Mouse (Mus musculus): ENCODE results near the gene Lsm10. TPM values are rescaled to one million over a fixed set of nuclear protein-coding genes. Genes with fewer than 3 reads are reported as not detected.
A peak's percentile ranks its signal among the peaks of the same experiment; 100 is the strongest.

Lsm10 gene
- polyA plus RNA-seq (2016; fragmentation: Nextera tagmentation; extraction: Ambion mirVana), result 34.5 and 36.7 TPM in 2 replicates

DNA sequence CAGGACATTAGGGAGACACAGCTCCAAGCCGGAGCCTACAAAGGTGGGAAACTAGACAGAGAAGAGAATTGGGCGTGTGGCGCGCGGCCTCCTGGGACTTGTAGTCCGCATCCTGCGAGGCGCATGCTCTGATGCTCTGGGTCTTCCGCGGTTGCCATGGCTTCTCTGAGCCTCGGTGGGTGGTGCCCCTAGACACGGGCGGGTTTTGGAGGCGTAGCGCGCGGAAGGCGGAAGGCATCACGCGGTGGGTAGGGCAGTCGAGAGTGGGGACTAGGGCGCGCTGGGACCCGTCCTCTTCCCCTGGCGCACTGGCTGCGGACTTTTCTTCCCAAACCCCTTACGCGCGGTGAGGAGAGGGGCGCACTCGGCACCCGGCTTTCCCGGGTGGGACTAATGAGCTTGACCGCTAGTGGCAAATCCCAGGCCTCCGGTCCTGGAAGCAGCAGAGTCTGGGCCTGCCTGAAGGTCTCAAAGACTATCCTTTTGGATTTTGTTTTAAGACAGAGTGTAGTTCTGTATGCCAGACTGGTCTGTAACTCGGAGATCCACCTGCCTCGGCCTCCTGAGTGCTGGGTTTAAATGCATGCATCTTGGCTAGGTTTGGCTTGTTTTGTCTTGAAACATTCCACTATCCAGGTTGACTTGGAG is at the start of gene Lsm10:
Lsm10 (plus strand) TSS at position 160 of the 648 bp plus-strand sequence.
- peak within 1 kb of the TSS; percentile 77 for H3K27ac ChIP-seq
- H3K9me3 ChIP-seq (replicated peaks), result no peaks in the 10 kb centered on the region
- H3K4me1 ChIP-seq, result peaks cover 49% of the 10 kb centered on the region
- H3K27me3 ChIP-seq (replicated peaks), result no peaks in the 10 kb centered on the region
- 1% methylated on average over 36 of the region's 37 CpGs for WGBS (ENCODE audit: insufficient replicate concordance)
- H3K4me3 ChIP-seq, result peak within 1 kb of the TSS; percentile 72
- H3K36me3 ChIP-seq, result peaks cover 13% of the 10 kb centered on the region
- peak within 1 kb of the TSS; percentile 87 for H3K4me2 ChIP-seq
- peak within 1 kb of the TSS; percentile 80 for H3K9ac ChIP-seq
- peak; percentile 98 for ATAC-seq

DNA sequence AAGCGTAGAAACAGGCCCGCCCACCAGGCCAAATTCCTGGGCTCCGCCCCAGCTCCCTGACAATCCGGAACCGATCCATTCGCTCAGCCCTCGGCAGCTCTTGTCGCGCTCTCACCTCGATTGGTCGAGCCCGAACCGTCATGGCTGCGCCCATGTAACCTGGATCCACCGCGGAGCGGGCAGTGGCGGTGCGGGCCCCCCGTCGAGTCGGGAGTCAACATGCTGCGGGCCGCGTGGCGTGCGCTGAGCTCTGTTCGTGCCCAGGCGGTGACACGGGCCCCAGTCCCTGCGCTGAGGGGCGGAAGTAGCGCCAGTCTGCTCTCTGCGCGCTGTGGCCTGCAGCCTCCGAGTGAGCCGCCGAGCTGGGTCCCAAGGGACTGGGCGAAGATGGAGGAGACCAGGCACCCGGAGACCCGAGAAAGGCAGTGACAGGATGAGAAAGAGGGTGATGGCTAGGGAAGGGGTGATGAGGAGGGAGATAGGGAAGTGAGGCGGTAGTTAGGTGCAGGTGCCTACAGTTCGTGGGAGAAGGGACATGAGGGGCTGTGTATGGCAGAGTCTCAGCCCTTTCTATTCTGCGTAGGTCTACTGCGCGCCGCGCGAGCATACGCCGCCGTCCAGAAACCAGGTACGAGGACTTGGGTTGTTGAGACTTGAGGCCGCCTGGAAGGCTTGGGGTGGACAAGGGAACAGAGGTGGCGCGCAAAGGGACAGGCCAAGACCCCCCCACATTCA is 49.4 kb upstream of the Lsm10 start, which contains the start of gene Mrps15:
Mrps15 (plus strand) TSS at position 75 of the 735 bp plus-strand sequence.
- Histone ChIP-seq H3K9me3 (replicated peaks) (no peaks in the 10 kb centered on the region), H3K36me3 (peaks cover 38% of the 10 kb centered on the region), H3K27me3 (replicated peaks) (no peaks in the 10 kb centered on the region), H3K9ac (peak within 1 kb of the TSS; percentile 83), H3K4me1 (peaks cover 23% of the 10 kb centered on the region), H3K4me2 (peak within 1 kb of the TSS; percentile 85), H3K27ac (peak within 1 kb of the TSS; percentile 75), H3K4me3 (peak within 1 kb of the TSS; percentile 80)
- peak; percentile 94 for ATAC-seq
- WGBS (ENCODE audit: insufficient replicate concordance), result under 1% methylated on average over 56 of the region's 56 CpGs

GRCm38 (mm10) chr4:126051617-126052016 is 44.8 kb upstream of the Lsm10 start:
- Histone ChIP-seq H3K27ac (no peak overlapping the region), H3K27me3 (replicated peaks) (no peaks in the 10 kb centered on the region), H3K36me3 (peaks cover 81% of the 10 kb centered on the region), H3K4me1 (peaks cover 22% of the 10 kb centered on the region), H3K9me3 (replicated peaks) (no peaks in the 10 kb centered on the region), H3K4me2 (no peak overlapping the region), H3K9ac (no peak overlapping the region), H3K4me3 (no peak overlapping the region)
- WGBS (ENCODE audit: insufficient replicate concordance), result 74% methylated on average over 7 of the region's 7 CpGs
- no peak for ATAC-seq

GRCm38 (mm10) chr4:126057207-126058133 is 39.0 kb upstream of the Lsm10 start:
- H3K4me3 ChIP-seq, result peak overlapping the region; percentile 82
- H3K27ac ChIP-seq, result peak overlapping the region; percentile 88
- 10% methylated on average over 19 of the region's 19 CpGs for WGBS (ENCODE audit: insufficient replicate concordance)
- H3K4me1 ChIP-seq, result peaks cover 25% of the 10 kb centered on the region
- ATAC-seq, result peak; percentile 53
- peak overlapping the region; percentile 79 for H3K9ac ChIP-seq
- H3K9me3 ChIP-seq (replicated peaks), result no peaks in the 10 kb centered on the region
- no peaks in the 10 kb centered on the region for H3K27me3 ChIP-seq (replicated peaks)
- H3K4me2 ChIP-seq, result peak overlapping the region; percentile 95
- H3K36me3 ChIP-seq, result peaks cover 38% of the 10 kb centered on the region

DNA sequence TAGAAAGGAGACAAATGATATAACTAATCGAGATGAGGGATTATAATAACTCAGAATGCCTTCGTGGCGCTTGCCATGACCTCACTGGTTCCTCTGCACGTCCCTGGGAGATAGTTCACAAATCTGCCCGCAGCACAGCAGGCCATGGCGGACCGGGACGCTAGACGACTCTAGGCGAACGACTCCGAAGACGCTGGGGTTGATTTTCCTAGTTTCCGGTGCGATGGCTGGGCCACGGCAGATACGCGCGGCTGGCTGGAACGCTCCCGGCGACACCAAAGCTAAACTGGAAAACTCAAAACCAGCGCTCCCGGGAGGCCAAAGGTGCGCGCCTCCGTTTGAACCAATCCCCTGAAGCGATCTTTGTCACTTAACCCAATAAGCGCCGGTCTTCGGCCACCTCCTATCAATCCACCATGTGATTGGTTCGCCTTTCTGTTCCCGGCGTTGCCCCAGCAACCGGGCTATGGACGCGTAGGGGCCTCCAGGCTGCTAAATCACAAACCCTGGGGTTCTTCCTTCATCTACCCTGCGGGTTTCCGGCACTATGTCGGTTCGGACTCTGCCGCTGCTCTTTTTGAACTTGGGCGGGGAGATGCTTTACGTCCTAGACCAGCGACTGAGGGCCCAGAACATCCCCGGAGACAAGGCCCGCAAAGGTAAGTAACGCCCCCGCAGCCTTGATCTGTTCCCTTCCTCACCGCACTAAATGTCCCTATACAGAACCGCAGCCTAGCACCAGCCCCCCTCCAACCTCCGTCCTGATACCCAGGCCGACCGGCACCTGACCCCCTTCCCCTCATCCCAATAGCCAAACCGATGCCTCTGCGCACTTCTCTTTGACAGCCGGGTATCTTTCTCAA is 38.1 kb upstream of the Lsm10 start, which contains the start of gene Oscp1:
Oscp1 (plus strand) TSS at position 432 of the 863 bp plus-strand sequence.
- Histone ChIP-seq H3K27me3 (replicated peaks) (no peaks in the 10 kb centered on the region), H3K27ac (peak within 1 kb of the TSS; percentile 88), H3K36me3 (peaks cover 29% of the 10 kb centered on the region), H3K9me3 (replicated peaks) (no peaks in the 10 kb centered on the region), H3K4me2 (peak within 1 kb of the TSS; percentile 95), H3K4me3 (peak within 1 kb of the TSS; percentile 82), H3K9ac (peak within 1 kb of the TSS; percentile 79), H3K4me1 (peaks cover 25% of the 10 kb centered on the region)
- 2% methylated on average over 57 of the region's 57 CpGs for WGBS (ENCODE audit: insufficient replicate concordance)
- peak; percentile 96 for ATAC-seq

- Histone ChIP-seq H3K9me3 (replicated peaks) (no peaks in the 10 kb centered on the region), H3K27ac (no peak overlapping the region), H3K36me3 (peaks cover 23% of the 10 kb centered on the region), H3K4me2 (peak overlapping the region; percentile 95), H3K4me3 (peak overlapping the region; percentile 82), H3K4me1 (peaks cover 25% of the 10 kb centered on the region), H3K27me3 (replicated peaks) (no peaks in the 10 kb centered on the region), H3K9ac (peak overlapping the region; percentile 65)
- 36% methylated on average over 9 of the region's 9 CpGs for WGBS (ENCODE audit: insufficient replicate concordance)
- ATAC-seq, result no peak
Observed at GRCm38 (mm10) chr4:126058997-126059362, 37.4 kb upstream of the Lsm10 start.

- Histone ChIP-seq H3K4me2 (no peak overlapping the region), H3K36me3 (no peaks in the 10 kb centered on the region), H3K4me3 (no peak overlapping the region), H3K27ac (no peak overlapping the region), H3K9me3 (replicated peaks) (no peaks in the 10 kb centered on the region), H3K27me3 (replicated peaks) (no peaks in the 10 kb centered on the region), H3K9ac (no peak overlapping the region), H3K4me1 (peaks cover 11% of the 10 kb centered on the region)
- WGBS (ENCODE audit: insufficient replicate concordance), result 23% methylated on average over 1 of the region's 1 CpGs
- no peak for ATAC-seq
Observed at GRCm38 (mm10) chr4:126062856-126063255, 33.6 kb upstream of the Lsm10 start.

DNA sequence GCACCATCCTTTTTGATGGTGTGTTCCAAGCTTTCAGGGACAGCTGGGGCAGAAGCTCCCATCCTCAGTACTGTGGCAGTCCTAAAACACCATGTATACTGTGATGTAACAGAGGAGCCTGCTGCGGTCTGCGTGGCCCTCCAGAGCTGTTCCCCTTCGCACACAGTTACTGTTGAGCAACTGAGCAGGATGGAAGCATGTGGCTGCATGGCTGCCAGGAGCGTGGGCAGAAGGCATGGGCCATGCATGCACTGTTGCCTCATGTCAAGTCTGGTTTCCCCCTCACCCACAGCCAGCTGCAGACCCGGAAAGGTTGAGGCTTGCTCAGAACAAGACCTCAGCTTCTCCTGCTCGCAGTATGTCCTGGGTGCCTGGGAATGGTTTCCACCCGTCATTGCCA is 31.2 kb upstream of the Lsm10 start:
- H3K4me3 ChIP-seq, result no peak overlapping the region
- WGBS (ENCODE audit: insufficient replicate concordance), result 63% methylated on average over 7 of the region's 7 CpGs
- H3K27me3 ChIP-seq (replicated peaks), result no peaks in the 10 kb centered on the region
- no peaks in the 10 kb centered on the region for H3K36me3 ChIP-seq
- no peak overlapping the region for H3K9ac ChIP-seq
- no peak overlapping the region for H3K27ac ChIP-seq
- H3K4me2 ChIP-seq, result no peak overlapping the region
- no peaks in the 10 kb centered on the region for H3K9me3 ChIP-seq (replicated peaks)
- H3K4me1 ChIP-seq, result no peaks in the 10 kb centered on the region
- ATAC-seq, result no peak

GRCm38 (mm10) chr4:126067401-126068077 is 28.9 kb upstream of the Lsm10 start:
- Histone ChIP-seq H3K4me1 (no peaks in the 10 kb centered on the region), H3K9me3 (replicated peaks) (no peaks in the 10 kb centered on the region), H3K4me2 (no peak overlapping the region), H3K9ac (no peak overlapping the region), H3K4me3 (no peak overlapping the region), H3K36me3 (no peaks in the 10 kb centered on the region), H3K27ac (no peak overlapping the region), H3K27me3 (replicated peaks) (no peaks in the 10 kb centered on the region)
- WGBS (ENCODE audit: insufficient replicate concordance), result 59% methylated on average over 15 of the region's 15 CpGs
- ATAC-seq, result no peak

DNA sequence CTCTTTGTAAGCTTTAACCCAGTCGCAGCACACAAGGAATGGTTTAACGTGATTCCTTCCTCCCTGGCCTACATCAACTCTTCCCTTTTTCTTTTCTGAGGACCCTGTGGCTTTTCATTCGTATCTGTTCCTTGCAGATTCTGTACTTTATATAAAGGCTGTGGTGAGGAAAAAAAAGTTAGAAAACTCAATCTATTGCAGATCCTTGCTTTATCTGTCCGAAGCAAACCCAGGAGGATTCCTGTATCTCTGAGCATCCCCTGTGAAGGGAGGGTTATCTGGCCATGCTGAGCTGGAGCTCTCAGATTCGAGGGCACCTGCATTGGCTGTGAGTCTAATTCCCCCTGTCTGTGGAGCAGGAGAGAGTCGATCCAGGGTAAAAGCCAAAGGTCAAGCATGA is 27.6 kb upstream of the Lsm10 start:
- ATAC-seq, result no peak
- Histone ChIP-seq H3K9me3 (replicated peaks) (no peaks in the 10 kb centered on the region), H3K4me2 (no peak overlapping the region), H3K4me3 (no peak overlapping the region), H3K4me1 (no peaks in the 10 kb centered on the region), H3K36me3 (no peaks in the 10 kb centered on the region), H3K27me3 (replicated peaks) (no peaks in the 10 kb centered on the region), H3K9ac (no peak overlapping the region), H3K27ac (no peak overlapping the region)
- WGBS (ENCODE audit: insufficient replicate concordance), result 61% methylated on average over 6 of the region's 6 CpGs

Measured in liver, embryonic 12.5 days (tissue).